Mouse (Mus musculus) embryonic facial prominence, embryonic 12.5 days (tissue): ENCODE data around the gene Ep300. TPM values are rescaled to one million over a fixed set of nuclear protein-coding genes. Genes with fewer than 3 reads are reported as not detected.
A peak's percentile ranks its signal among the peaks of the same experiment; 100 is the strongest.
"Not testable (repeated sequence)": the region's sequence is repeated elsewhere in the genome, so short reads cannot be mapped to it uniquely, and the experiment has no call there.

Experiments used
- ATAC-seq: fragments of 200-750 bp; cut with Nextera tagmentation; 2 replicates; pipeline ENCODE4 v1.8.0; 2017; ENCODE audit not compliant: insufficient number of reproducible peaks, insufficient read depth, low FRiP score, low TSS enrichment
- H3K27ac ChIP-seq: fragments of 300-500 bp; sonication (generic); 2 replicates; pipeline ENCODE4 v1.5.1; 2016; ENCODE audit warnings: mild to moderate bottlenecking
- H3K27me3 ChIP-seq: fragments of 300-500 bp; sonication (generic); 2 replicates; pipeline ENCODE4 v1.6.1; 2016; ENCODE audit warnings: mild to moderate bottlenecking, moderate library complexity
- H3K36me3 ChIP-seq: fragments of 300-500 bp; sonication (generic); 2 replicates; pipeline ENCODE4 v1.6.1; 2016; ENCODE audit warnings: mild to moderate bottlenecking
- H3K4me1 ChIP-seq: fragments of 300-500 bp; sonication (generic); 2 replicates; pipeline ENCODE4 v1.6.1; 2016
- H3K4me2 ChIP-seq: fragments of 300-500 bp; sonication (generic); replicated peaks from 2 replicates; pipeline ENCODE4 v1.6.1; 2016; ENCODE audit warnings: mild to moderate bottlenecking, moderate library complexity
- H3K4me3 ChIP-seq: fragments of 300-500 bp; sonication (generic); 2 replicates; pipeline ENCODE4 v1.5.1; 2016; ENCODE audit warnings: mild to moderate bottlenecking
- H3K9ac ChIP-seq: fragments of 300-500 bp; sonication (generic); 2 replicates; pipeline ENCODE4 v1.6.1; 2016; ENCODE audit warnings: mild to moderate bottlenecking, moderate library complexity
- H3K9me3 ChIP-seq: fragments of 300-500 bp; sonication (generic); 2 replicates; pipeline ENCODE4 v1.6.1; 2016; ENCODE audit warnings: mild to moderate bottlenecking, moderate library complexity
- WGBS: fragments of 180-500 bp; shearing (Covaris S2); methylation state at CpG from one replicate; pipeline ENCODE4 v1.1.7; 2016; 5-methylcytosine and 5-hydroxymethylcytosine counted together
- polyA plus RNA-seq: library from polyadenylated mRNA; unstranded; fragments of >200 nt; fragmentation: Nextera tagmentation; extraction: Ambion mirVana; gene quantifications from 2 replicates; pipeline ENCODE4 v1.2.1, GENCODE M21; 2016

The Ep300 gene
- polyA plus RNA-seq, 1 experiment from 2014 or later: 21.0 TPM

DNA sequence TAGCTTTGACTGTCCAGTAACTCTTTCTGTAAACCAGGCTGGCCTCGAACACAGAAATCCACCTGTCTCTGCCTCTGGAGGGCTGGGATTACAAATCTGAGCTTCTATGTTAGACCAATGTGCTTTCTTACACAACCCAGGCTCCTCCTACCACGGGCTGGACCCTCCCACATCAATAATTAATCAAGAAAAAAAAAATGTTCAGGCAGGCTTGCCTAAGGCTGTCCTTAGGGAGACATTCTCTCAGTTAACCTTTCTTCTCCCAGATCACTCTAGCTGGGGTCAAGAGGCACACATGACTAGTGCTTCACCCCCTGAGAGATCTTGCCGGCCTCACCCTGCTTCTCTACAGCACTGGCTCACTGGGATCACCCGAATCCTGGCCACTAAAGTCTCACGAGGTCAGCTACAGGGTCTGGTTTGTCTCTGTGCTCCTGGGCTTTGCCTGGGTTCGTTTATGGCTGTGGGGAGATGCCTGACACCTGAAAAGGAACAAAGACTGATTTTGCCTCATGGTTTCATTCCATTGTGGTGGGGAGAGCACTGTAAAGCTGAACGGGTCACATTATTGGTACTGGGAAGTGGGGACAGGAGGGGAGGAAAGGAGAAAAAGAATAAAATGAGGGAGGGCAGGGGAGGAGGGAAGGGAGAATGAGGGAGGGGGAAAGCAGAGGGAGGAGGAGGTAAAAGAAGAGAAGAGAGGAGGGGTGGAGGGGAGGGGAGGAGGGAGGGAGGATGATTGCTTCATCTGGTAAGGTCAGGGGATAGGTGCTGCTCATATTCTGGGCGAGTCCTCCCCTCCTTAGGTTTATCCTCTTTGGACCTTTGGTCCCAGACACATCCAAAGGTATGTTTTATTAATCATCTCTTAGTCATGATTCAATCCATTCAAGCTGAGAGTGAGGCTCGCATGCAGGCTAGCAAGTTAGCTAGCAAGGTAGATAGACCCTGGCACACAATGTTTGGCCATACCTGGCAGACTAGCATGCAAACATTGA is 22.4 kb upstream of the Ep300 start:
- Histone ChIP-seq H3K27me3 (no peaks in the 10 kb centered on the region), H3K4me1 (no peaks in the 10 kb centered on the region), H3K4me3 (no peak overlapping the region), H3K9ac (no peak overlapping the region), H3K36me3 (no peaks in the 10 kb centered on the region), H3K27ac (no peak overlapping the region), H3K9me3 (0 out of 2 replicates have a peak, but pooled peaks cover 4% of the 10 kb centered on the region), H3K4me2 (no peak overlapping the region)
- 51% methylated on average over 9 of the region's 9 CpGs for WGBS
- ATAC-seq: no peak

- H3K4me1 ChIP-seq: no peaks in the 10 kb centered on the region
- no peak for ATAC-seq
- no peak overlapping the region for H3K4me2 ChIP-seq
- H3K27me3 ChIP-seq: no peaks in the 10 kb centered on the region
- WGBS: 28% methylated on average over 2 of the region's 2 CpGs
- no peak overlapping the region for H3K4me3 ChIP-seq
- no peak overlapping the region for H3K27ac ChIP-seq
- H3K9ac ChIP-seq: no peak overlapping the region
- H3K36me3 ChIP-seq: no peaks in the 10 kb centered on the region
- H3K9me3 ChIP-seq: 0 out of 2 replicates have a peak, but pooled peaks cover 4% of the 10 kb centered on the region
Measured at GRCm38 (mm10) chr15:81568093-81568492, 17.1 kb upstream of the Ep300 start.

DNA sequence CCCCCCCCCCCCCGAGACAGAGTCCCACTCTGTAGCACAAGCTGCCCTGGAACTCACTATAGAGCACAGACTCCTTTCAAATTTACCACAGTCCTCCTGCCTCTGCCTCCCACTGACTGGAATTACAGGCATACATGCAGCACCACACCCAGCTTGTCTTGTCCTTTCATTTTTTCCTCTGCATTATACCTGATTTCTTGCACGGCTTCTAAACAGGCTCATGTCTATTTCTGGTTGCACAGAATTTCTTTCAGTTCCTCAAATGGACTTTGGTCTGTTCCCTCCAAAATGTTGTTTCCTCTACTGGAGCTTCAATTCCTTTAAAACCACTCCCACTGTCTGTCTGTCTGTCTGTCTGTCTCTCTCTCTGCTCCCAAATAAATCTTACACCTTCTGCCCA is 16.6 kb upstream of the Ep300 start:
- Histone ChIP-seq H3K4me3 (no peak overlapping the region), H3K36me3 (no peaks in the 10 kb centered on the region), H3K9me3 (0 out of 2 replicates have a peak, but pooled peaks cover 4% of the 10 kb centered on the region), H3K27ac (no peak overlapping the region), H3K27me3 (no peaks in the 10 kb centered on the region), H3K4me1 (no peaks in the 10 kb centered on the region), H3K4me2 (no peak overlapping the region), H3K9ac (no peak overlapping the region)
- WGBS: 46% methylated on average over 2 of the region's 2 CpGs
- no peak for ATAC-seq

- 20% methylated on average over 3 of the region's 3 CpGs for WGBS
- H3K4me3 ChIP-seq: no peak overlapping the region
- H3K9me3 ChIP-seq: no peaks in the 10 kb centered on the region
- H3K9ac ChIP-seq: no peak overlapping the region
- no peaks in the 10 kb centered on the region for H3K4me1 ChIP-seq
- no peaks in the 10 kb centered on the region for H3K27me3 ChIP-seq
- H3K36me3 ChIP-seq: no peaks in the 10 kb centered on the region
- no peak overlapping the region for H3K27ac ChIP-seq
- ATAC-seq: no peak
- no peak overlapping the region for H3K4me2 ChIP-seq
Measured at GRCm38 (mm10) chr15:81576961-81577360, 8.2 kb upstream of the Ep300 start.

DNA sequence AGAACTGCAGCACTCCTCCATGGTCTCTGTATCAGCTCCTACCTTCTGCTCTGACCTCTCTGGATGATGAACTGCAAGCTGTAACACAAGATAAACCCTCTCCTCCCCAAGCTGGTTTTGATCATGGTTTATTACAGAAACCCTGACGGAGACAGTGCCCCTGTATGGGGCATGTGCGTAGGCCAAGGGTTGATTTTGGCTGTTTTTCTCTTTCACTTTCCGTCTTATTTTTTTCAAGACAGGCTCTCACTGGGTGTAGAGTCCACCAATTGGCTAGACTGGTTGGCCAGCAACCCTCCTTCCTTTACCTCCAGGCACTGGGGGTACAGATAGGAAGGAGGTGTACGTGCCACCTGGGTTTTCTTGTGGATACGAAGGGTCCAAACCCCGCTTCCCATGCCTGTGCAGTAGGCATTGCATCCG is 7.4 kb upstream of the Ep300 start:
- no peaks in the 10 kb centered on the region for H3K9me3 ChIP-seq
- no peak for ATAC-seq
- H3K4me3 ChIP-seq: no peak overlapping the region
- H3K4me1 ChIP-seq: no peaks in the 10 kb centered on the region
- H3K36me3 ChIP-seq: no peaks in the 10 kb centered on the region
- no peak overlapping the region for H3K4me2 ChIP-seq
- H3K27me3 ChIP-seq: no peaks in the 10 kb centered on the region
- no peak overlapping the region for H3K9ac ChIP-seq
- H3K27ac ChIP-seq: no peak overlapping the region
- 83% methylated on average over 7 of the region's 7 CpGs for WGBS

- 9% methylated on average over 3 of the region's 3 CpGs for WGBS
Measured at GRCm38 (mm10) chr15:81584466-81584865, 685 bp upstream of the Ep300 start.

GRCm38 (mm10) chr15:81585746-81586461 is 753 bp downstream of the Ep300 start:
- H3K4me1 ChIP-seq: peaks cover 8% of the 10 kb centered on the region; the same call in 1 of the 2 replicates
- H3K27ac ChIP-seq: peak overlapping the region; percentile 100
- H3K4me2 ChIP-seq: peak overlapping the region; percentile 74
- ATAC-seq: peak; percentile 75
- H3K36me3 ChIP-seq: 0 out of 2 replicates have a peak, but pooled peaks cover 3% of the 10 kb centered on the region
- H3K9me3 ChIP-seq: no peaks in the 10 kb centered on the region
- H3K27me3 ChIP-seq: no peaks in the 10 kb centered on the region
- H3K4me3 ChIP-seq: peak overlapping the region; percentile 89
- WGBS: under 1% methylated on average over 65 of the region's 77 CpGs
- H3K9ac ChIP-seq: peak overlapping the region; percentile 100

More at GRCm38 (mm10) chr15:81584466-81584865, 685 bp upstream of the Ep300 start:
- no peaks in the 10 kb centered on the region for H3K9me3 ChIP-seq
- no peaks in the 10 kb centered on the region for H3K27me3 ChIP-seq
- peaks cover 8% of the 10 kb centered on the region; the same call in 1 of the 2 replicates for H3K4me1 ChIP-seq
- no peak for ATAC-seq
- peak overlapping the region; percentile 50 for H3K4me2 ChIP-seq
- H3K4me3 ChIP-seq: peak overlapping the region; percentile 89
- peak overlapping the region; percentile 100 for H3K9ac ChIP-seq
- H3K27ac ChIP-seq: peak overlapping the region; percentile 74
- H3K36me3 ChIP-seq: no peaks in the 10 kb centered on the region

DNA sequence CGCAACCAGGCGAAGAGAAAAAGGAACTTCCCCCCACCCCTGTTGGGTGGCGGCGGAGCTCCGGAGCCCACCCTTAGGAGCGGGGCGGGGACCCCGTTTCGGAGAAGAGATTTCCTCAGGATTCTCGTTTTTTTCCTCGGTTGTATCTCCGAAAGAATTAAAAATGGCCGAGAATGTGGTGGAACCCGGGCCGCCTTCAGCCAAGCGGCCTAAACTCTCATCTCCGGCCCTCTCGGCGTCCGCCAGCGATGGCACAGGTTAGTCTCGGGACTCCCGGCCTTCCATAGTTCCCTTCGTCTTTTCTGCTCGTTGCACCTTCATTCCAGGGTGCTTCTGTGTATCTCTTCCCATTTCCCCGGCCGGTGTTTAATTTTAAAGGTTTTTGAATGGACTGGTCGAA is 1.3 kb downstream of the Ep300 start:
- Histone ChIP-seq H3K9me3 (no peaks in the 10 kb centered on the region), H3K4me1 (peaks cover 8% of the 10 kb centered on the region; the same call in 1 of the 2 replicates), H3K27ac (peak overlapping the region; percentile 100), H3K4me2 (peak overlapping the region; percentile 74), H3K9ac (peak overlapping the region; percentile 100), H3K4me3 (peak overlapping the region; percentile 89), H3K36me3 (0 out of 2 replicates have a peak, but pooled peaks cover 3% of the 10 kb centered on the region), H3K27me3 (no peaks in the 10 kb centered on the region)
- WGBS: 1% methylated on average over 28 of the region's 28 CpGs
- ATAC-seq: no peak

- no peak overlapping the region for H3K27ac ChIP-seq
- 49% methylated on average over 2 of the region's 2 CpGs for WGBS
Measured at GRCm38 (mm10) chr15:81587686-81588085, 2.5 kb downstream of the Ep300 start.

GRCm38 (mm10) chr15:81594146-81594696 is 9.1 kb downstream of the Ep300 start:
- H3K27ac ChIP-seq: no peak overlapping the region
- no peaks in the 10 kb centered on the region for H3K9me3 ChIP-seq
- H3K4me3 ChIP-seq: no peak overlapping the region
- no peak overlapping the region for H3K4me2 ChIP-seq
- H3K9ac ChIP-seq: no peak overlapping the region
- H3K27me3 ChIP-seq: no peaks in the 10 kb centered on the region
- WGBS: 95% methylated on average over 3 of the region's 3 CpGs
- H3K4me1 ChIP-seq: no peaks in the 10 kb centered on the region
- 0 out of 2 replicates have a peak, but pooled peaks cover 7% of the 10 kb centered on the region for H3K36me3 ChIP-seq
- ATAC-seq: no peak

More at GRCm38 (mm10) chr15:81587686-81588085, 2.5 kb downstream of the Ep300 start:
- no peaks in the 10 kb centered on the region for H3K9me3 ChIP-seq
- no peak for ATAC-seq
- peaks cover 8% of the 10 kb centered on the region; the same call in 1 of the 2 replicates for H3K4me1 ChIP-seq
- peak overlapping the region; percentile 74 for H3K4me2 ChIP-seq
- peak overlapping the region; percentile 100 for H3K9ac ChIP-seq
- no peaks in the 10 kb centered on the region for H3K27me3 ChIP-seq
- H3K36me3 ChIP-seq: 0 out of 2 replicates have a peak, but pooled peaks cover 6% of the 10 kb centered on the region
- peak overlapping the region; percentile 89 for H3K4me3 ChIP-seq

- H3K9ac ChIP-seq, H3K27ac ChIP-seq, ATAC-seq, H3K4me1 ChIP-seq, H3K9me3 ChIP-seq, H3K27me3 ChIP-seq, H3K4me2 ChIP-seq, H3K4me3 ChIP-seq: not testable (repeated sequence)
- H3K36me3 ChIP-seq: peaks cover 17% of the 10 kb centered on the region
- WGBS: 94% methylated on average over 8 of the region's 8 CpGs
Measured at GRCm38 (mm10) chr15:81598742-81599141, 13.6 kb downstream of the Ep300 start.
